Mouse (Mus musculus) hindbrain, embryonic 16.5 days (tissue): ENCODE results near the gene Tekt2. TPM values are rescaled to one million over a fixed set of nuclear protein-coding genes. Genes with fewer than 3 reads are reported as not detected.

Experiments used
- ATAC-seq: fragments of 200-750 bp; cut with Nextera tagmentation; 2 replicates; pipeline ENCODE4 v1.8.0; 2017; ENCODE audit warnings: moderate TSS enrichment, moderate library complexity
- H3K27ac ChIP-seq: fragments of 300-500 bp; sonication (generic); 2 replicates; pipeline ENCODE4 v1.5.1; 2014; ENCODE audit warnings: low read depth, mild to moderate bottlenecking, control low read depth, low read length, moderate library complexity
- H3K27me3 ChIP-seq: fragments of 300-500 bp; sonication (generic); replicated peaks from 2 replicates; pipeline ENCODE4 v1.6.1; 2014; ENCODE audit warnings: low read length; ENCODE audit not compliant: control insufficient read depth, insufficient read depth
- H3K36me3 ChIP-seq: fragments of 300-500 bp; sonication (generic); 2 replicates; pipeline ENCODE4 v1.6.1; 2014; ENCODE audit warnings: mild to moderate bottlenecking, low read length, moderate library complexity, mixed read lengths; ENCODE audit not compliant: control insufficient read depth, insufficient read depth
- H3K4me1 ChIP-seq: fragments of 300-500 bp; sonication (generic); 2 replicates; pipeline ENCODE4 v1.6.1; 2014; ENCODE audit warnings: low read depth, low read length; ENCODE audit not compliant: control insufficient read depth, insufficient read depth
- H3K4me2 ChIP-seq: fragments of 300-500 bp; sonication (generic); 2 replicates; pipeline ENCODE4 v1.6.1; 2014; ENCODE audit warnings: mild to moderate bottlenecking, low read length, control low read depth, moderate library complexity
- H3K4me3 ChIP-seq: fragments of 300-500 bp; sonication (generic); 2 replicates; pipeline ENCODE4 v1.5.1; 2014; ENCODE audit warnings: mild to moderate bottlenecking, low read length, control low read depth, moderate library complexity
- H3K9ac ChIP-seq: fragments of 300-500 bp; sonication (generic); 2 replicates; pipeline ENCODE4 v1.6.1; 2014; ENCODE audit warnings: low read depth, mild to moderate bottlenecking, control low read depth, low read length, moderate library complexity
- H3K9me3 ChIP-seq: fragments of 300-500 bp; sonication (generic); 2 replicates; pipeline ENCODE4 v1.6.1; 2014; ENCODE audit warnings: mild to moderate bottlenecking, low read length, moderate library complexity; ENCODE audit not compliant: control insufficient read depth
- WGBS: fragments of 180-500 bp; shearing (Covaris S2); extraction: QIAGEN DNeasy Blood & Tissue Kit; methylation state at CpG from one replicate; pipeline ENCODE4 v1.1.7; 2014; 5-methylcytosine and 5-hydroxymethylcytosine counted together
- polyA plus RNA-seq: library from polyadenylated mRNA; unstranded; fragments of >200 nt; fragmentation: Nextera tagmentation; extraction: Ambion mirVana; gene quantifications from 2 replicates; pipeline ENCODE4 v1.2.1, GENCODE M21; 2015

The Tekt2 gene
- polyA plus RNA-seq, 1 experiment from 2014 or later: 13.5 TPM

DNA sequence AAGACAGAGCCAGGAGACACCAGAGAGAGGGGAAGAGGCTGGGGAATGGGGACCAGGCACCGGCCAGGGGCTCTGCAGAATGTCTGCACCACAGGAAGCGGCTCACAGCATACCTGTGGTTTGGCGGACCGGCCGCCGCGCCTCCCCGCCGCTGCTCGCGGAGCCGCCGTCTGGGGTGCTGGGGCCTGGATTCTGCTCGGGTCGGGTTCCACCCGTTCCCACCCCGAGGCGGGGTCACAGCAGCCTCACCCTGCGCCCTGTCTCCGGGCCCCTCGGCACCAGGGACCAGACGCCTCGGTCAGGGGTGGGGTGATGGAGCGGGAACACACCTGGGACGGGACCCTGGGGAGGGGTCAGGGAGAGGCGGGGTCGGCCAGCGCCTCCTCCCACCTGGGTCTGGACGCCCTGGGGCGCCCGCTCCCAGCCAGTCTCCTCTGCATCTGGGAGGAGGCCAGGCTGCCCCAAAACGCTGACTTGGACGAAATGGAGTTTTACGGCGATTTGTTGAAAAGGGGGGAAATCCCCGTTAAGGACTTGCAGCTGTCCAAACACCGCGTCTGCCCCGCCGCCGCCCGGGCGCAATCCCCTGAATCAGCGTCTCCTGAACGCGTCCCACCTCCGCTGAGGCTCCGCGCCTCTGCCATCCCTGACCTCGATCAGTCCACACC, 24.4 kb downstream of the Tekt2 start:
- H3K9me3 ChIP-seq: no peaks in the 10 kb centered on the region
- H3K4me2 ChIP-seq: peak overlapping the region; percentile 53
- H3K4me1 ChIP-seq: peaks cover 24% of the 10 kb centered on the region
- H3K9ac ChIP-seq: peak overlapping the region; percentile 39
- peak overlapping the region; percentile 30 for H3K4me3 ChIP-seq
- H3K27me3 ChIP-seq: peaks cover 47% of the 10 kb centered on the region
- H3K27ac ChIP-seq: no peak overlapping the region
- under 1% methylated on average over 40 of the region's 50 CpGs for WGBS
- H3K36me3 ChIP-seq: no peaks in the 10 kb centered on the region
- ATAC-seq: no peak

DNA sequence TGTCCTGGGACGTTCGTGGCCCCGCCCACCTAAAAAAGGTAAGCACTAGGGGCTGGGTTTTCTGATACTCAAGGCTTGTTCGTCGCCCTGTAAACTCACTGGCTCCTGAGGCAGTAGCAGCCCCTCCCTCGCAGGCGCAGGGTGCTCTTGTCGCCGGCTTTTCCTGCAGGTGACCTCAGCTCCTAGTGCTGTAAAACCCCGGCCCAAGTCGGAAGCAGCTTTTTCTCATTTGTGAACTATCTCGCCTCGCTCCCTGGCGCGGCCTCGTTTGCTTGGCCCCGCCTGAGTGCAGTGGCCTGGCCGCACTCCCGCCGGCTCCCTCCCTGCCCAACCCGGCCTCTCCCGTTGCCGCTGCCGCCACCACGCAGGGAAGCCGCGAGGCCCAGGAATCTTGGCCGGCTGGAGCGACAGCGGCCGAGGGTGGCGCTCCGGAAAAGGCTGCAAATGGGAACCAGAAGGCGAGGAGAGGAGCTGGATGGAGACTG, 28.8 kb downstream of the Tekt2 start:
- Histone ChIP-seq H3K9ac (peak overlapping the region; percentile 68), H3K27me3 (peaks cover 34% of the 10 kb centered on the region), H3K36me3 (no peaks in the 10 kb centered on the region), H3K9me3 (no peaks in the 10 kb centered on the region), H3K4me2 (peak overlapping the region; percentile 75), H3K27ac (no peak overlapping the region; the same call in 1 of the 2 replicates), H3K4me3 (peak overlapping the region; percentile 39), H3K4me1 (peaks cover 21% of the 10 kb centered on the region)
- ATAC-seq: peak; percentile 38; the same call in 1 of the 2 replicates
- WGBS: 2% methylated on average over 31 of the region's 34 CpGs

DNA sequence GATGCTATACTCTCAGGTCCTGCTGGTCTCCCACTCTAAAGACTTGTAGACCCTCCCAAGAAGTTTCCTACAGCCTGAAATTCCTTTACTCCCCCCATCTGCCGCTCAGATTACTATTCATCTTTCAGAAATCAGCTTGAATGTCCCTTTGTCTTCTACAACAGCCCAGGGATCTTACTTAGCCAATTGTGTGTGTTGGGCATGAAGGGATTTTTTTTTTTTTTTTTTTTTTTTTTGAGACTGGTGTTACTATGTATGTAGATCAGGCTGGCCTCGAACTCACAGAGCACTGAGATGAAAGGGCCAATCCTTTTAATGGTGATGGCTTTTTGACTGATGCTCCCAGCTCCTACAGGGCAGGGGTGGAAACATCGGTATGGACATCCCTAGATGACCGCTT, 29.6 kb downstream of the Tekt2 start:
- Histone ChIP-seq H3K4me2 (no peak overlapping the region), H3K27me3 (peaks cover 28% of the 10 kb centered on the region), H3K4me1 (peaks cover 14% of the 10 kb centered on the region), H3K9ac (no peak overlapping the region; the same call in 1 of the 2 replicates), H3K4me3 (no peak overlapping the region), H3K9me3 (no peaks in the 10 kb centered on the region), H3K36me3 (no peaks in the 10 kb centered on the region), H3K27ac (no peak overlapping the region)
- no peak for ATAC-seq
- WGBS: 31% methylated on average over 4 of the region's 4 CpGs

DNA sequence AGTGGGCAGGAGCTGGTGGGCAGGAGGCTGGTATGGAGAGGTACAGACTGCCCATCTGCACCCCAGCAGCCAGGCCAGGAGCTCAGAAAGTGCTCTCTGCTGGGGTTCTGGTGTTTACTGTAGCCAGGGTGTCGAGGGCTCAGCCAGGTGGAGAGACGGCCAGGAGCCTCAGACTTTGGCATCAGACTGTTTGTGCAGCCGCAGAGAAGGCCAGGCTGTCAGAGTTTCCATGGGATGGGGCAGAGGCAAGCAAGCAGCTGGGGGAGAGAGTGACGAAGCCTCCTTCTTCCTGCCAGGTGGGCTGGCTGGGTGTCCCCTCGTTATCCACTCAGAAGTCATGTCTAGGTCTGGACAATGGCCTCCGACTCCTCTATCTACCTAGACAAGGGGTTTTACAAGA, 30.3 kb downstream of the Tekt2 start:
- H3K4me1 ChIP-seq: peaks cover 11% of the 10 kb centered on the region
- H3K4me2 ChIP-seq: no peak overlapping the region
- H3K27me3 ChIP-seq: peaks cover 20% of the 10 kb centered on the region
- 75% methylated on average over 6 of the region's 6 CpGs for WGBS
- no peaks in the 10 kb centered on the region for H3K36me3 ChIP-seq
- H3K4me3 ChIP-seq: no peak overlapping the region
- H3K27ac ChIP-seq: no peak overlapping the region
- H3K9me3 ChIP-seq: no peaks in the 10 kb centered on the region
- ATAC-seq: no peak
- H3K9ac ChIP-seq: no peak overlapping the region

GRCm38 (mm10) chr4:126291196-126291595, 34.3 kb downstream of the Tekt2 start:
- H3K9ac ChIP-seq: no peak overlapping the region
- 31% methylated on average over 13 of the region's 13 CpGs for WGBS
- no peaks in the 10 kb centered on the region for H3K36me3 ChIP-seq
- no peak for ATAC-seq
- H3K27ac ChIP-seq: no peak overlapping the region
- peaks cover 5% of the 10 kb centered on the region for H3K4me1 ChIP-seq
- peaks cover under 1% of the 10 kb centered on the region; the same call in 1 of the 2 replicates for H3K9me3 ChIP-seq
- H3K27me3 ChIP-seq: peaks cover 17% of the 10 kb centered on the region
- no peak overlapping the region for H3K4me3 ChIP-seq
- no peak overlapping the region for H3K4me2 ChIP-seq

GRCm38 (mm10) chr4:126290314-126290713, 35.2 kb downstream of the Tekt2 start:
- Histone ChIP-seq H3K27me3 (peaks cover 22% of the 10 kb centered on the region), H3K36me3 (no peaks in the 10 kb centered on the region)
- no peak for ATAC-seq

DNA sequence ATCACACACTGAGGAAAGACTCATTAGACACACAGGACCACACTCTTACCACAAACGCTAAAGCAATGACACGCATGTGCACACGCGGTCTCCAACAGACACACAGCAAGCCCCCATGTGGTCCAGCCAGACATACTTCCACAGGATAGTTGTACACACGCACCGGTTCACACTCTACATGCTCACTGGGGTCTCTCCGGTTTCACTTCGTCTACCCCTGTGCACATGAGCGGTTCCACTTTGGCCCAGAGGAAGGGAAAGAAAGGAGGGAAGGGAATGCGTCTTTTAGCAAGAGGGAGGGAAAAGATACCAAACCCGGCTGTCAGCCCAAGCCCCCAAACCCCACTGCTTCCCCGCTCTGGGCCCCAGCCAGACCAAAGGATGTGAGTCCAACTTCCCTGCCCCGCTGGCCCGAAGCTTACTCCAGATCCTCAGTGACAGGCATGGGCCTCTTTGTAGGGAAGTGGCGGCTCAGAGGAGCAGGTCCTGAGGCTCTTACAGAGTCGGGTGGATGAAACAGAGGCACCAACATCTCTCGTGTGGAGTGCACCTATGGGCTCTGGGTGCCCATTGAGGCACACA, 37.3 kb downstream of the Tekt2 start:
- H3K36me3 ChIP-seq: no peaks in the 10 kb centered on the region
- peaks cover 28% of the 10 kb centered on the region for H3K27me3 ChIP-seq
- 0 out of 2 replicates have a peak, but pooled peaks have one; percentile 30 for ATAC-seq
- no peak overlapping the region for H3K4me3 ChIP-seq
- H3K9ac ChIP-seq: no peak overlapping the region
- peaks cover 4% of the 10 kb centered on the region; the same call in 1 of the 2 replicates for H3K9me3 ChIP-seq
- WGBS: 35% methylated on average over 17 of the region's 17 CpGs
- peak overlapping the region; percentile 6; the same call in 1 of the 2 replicates for H3K4me2 ChIP-seq
- H3K27ac ChIP-seq: no peak overlapping the region
- H3K4me1 ChIP-seq: peaks cover 4% of the 10 kb centered on the region; the same call in 1 of the 2 replicates

More at GRCm38 (mm10) chr4:126290314-126290713, 35.2 kb downstream of the Tekt2 start:
- Histone ChIP-seq H3K4me3 (no peak overlapping the region), H3K27ac (no peak overlapping the region), H3K4me2 (no peak overlapping the region), H3K4me1 (peaks cover 4% of the 10 kb centered on the region; the same call in 1 of the 2 replicates), H3K9me3 (peaks cover 4% of the 10 kb centered on the region; the same call in 1 of the 2 replicates), H3K9ac (no peak overlapping the region)
- whole genome bisulfite sequencing: 86% methylated on average over 8 of the region's 8 CpGs

- H3K4me1 ChIP-seq: peaks cover 4% of the 10 kb centered on the region; the same call in 1 of the 2 replicates
- H3K27me3 ChIP-seq: peaks cover 28% of the 10 kb centered on the region
- H3K9ac ChIP-seq: no peak overlapping the region
- no peak overlapping the region for H3K4me2 ChIP-seq
- H3K36me3 ChIP-seq: no peaks in the 10 kb centered on the region
- ATAC-seq: no peak
- 33% methylated on average over 11 of the region's 11 CpGs for WGBS
- H3K9me3 ChIP-seq: peaks cover 4% of the 10 kb centered on the region; the same call in 1 of the 2 replicates
- H3K27ac ChIP-seq: no peak overlapping the region
- H3K4me3 ChIP-seq: no peak overlapping the region
Measured at GRCm38 (mm10) chr4:126287302-126287995, 38.0 kb downstream of the Tekt2 start.
